Mouse (Mus musculus): Measurements from ENCODE around the gene Phactr2. TPM values are rescaled to one million over a fixed set of nuclear protein-coding genes. Genes with fewer than 3 reads are reported as not detected.
"Not testable (repeated sequence)": the region's sequence is repeated elsewhere in the genome, so short reads cannot be mapped to it uniquely, and the experiment has no call there.

Gene Phactr2
- polyA plus RNA-seq, 1 experiment from 2014 or later, result 24.0 TPM

DNA sequence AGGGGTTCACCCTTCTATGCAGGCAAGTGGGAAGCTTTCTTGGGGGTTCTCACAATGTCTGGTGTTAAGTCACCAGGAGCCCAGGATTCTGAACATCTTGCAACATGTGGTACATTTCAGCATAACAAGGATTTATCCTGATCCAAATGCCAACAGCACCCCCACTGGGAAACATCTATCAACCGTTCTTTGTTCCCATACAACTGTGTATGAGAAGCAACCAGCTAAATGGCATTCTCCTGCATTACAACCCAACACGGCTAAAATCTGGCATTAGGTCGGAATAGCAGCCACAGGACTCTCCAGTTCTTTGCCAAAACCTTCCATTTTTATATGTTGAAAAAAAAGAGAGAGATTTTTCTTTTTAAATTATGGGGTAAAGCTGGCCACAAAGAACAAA lies 264.7 kb downstream of the Phactr2 start:
- H3K9ac ChIP-seq (replicated peaks; ENCODE audit: low read length), result no peak overlapping the region
- no peaks in the 10 kb centered on the region for H3K36me3 ChIP-seq (replicated peaks; ENCODE audit: control insufficient read depth, insufficient read depth, low read depth, low read length)
- WGBS, result 78% methylated on average over 3 of the region's 3 CpGs
- no peak overlapping the region for H3K4me2 ChIP-seq (ENCODE audit: low read depth, low read length)
- no peaks in the 10 kb centered on the region for H3K4me1 ChIP-seq (ENCODE audit: control insufficient read depth, insufficient read depth, low read length)
- H3K27me3 ChIP-seq (ENCODE audit: control insufficient read depth, insufficient read depth, low read length), result no peaks in the 10 kb centered on the region
- DNase-seq (ENCODE audit: low spot score), result no peak
- no peak for ATAC-seq (replicated peaks; ENCODE audit: insufficient number of reproducible peaks, low FRiP score, low TSS enrichment, low read depth)
- H3K4me3 ChIP-seq (ENCODE audit: low read depth, low read length), result no peak overlapping the region
- no peaks in the 10 kb centered on the region for H3K9me3 ChIP-seq (replicated peaks; ENCODE audit: control insufficient read depth, low read length)
- no peak overlapping the region for H3K27ac ChIP-seq (replicated peaks; ENCODE audit: low read depth, low read length)

- H3K36me3 ChIP-seq (replicated peaks; ENCODE audit: control insufficient read depth, insufficient read depth, low read depth, low read length), result no peaks in the 10 kb centered on the region
- H3K4me1 ChIP-seq (ENCODE audit: control insufficient read depth, insufficient read depth, low read length), result no peaks in the 10 kb centered on the region
- ATAC-seq (replicated peaks; ENCODE audit: insufficient number of reproducible peaks, low FRiP score, low TSS enrichment, low read depth), result no peak
- no peak overlapping the region for H3K4me2 ChIP-seq (ENCODE audit: low read depth, low read length)
- no peak overlapping the region for H3K27ac ChIP-seq (replicated peaks; ENCODE audit: low read depth, low read length)
- H3K27me3 ChIP-seq (ENCODE audit: control insufficient read depth, insufficient read depth, low read length), result no peaks in the 10 kb centered on the region
- H3K9ac ChIP-seq (replicated peaks; ENCODE audit: low read length), result no peak overlapping the region
- DNase-seq (ENCODE audit: low spot score), result no peak
- WGBS, result 83% methylated on average over 4 of the region's 4 CpGs
- no peak overlapping the region for H3K4me3 ChIP-seq (ENCODE audit: low read depth, low read length)
- H3K9me3 ChIP-seq (replicated peaks; ENCODE audit: control insufficient read depth, low read length), result no peaks in the 10 kb centered on the region
Observed at GRCm38 (mm10) chr10:13209061-13209460, 265.2 kb downstream of the Phactr2 start.

GRCm38 (mm10) chr10:13201741-13202293 lies 272.4 kb downstream of the Phactr2 start:
- ATAC-seq (replicated peaks; ENCODE audit: insufficient number of reproducible peaks, low FRiP score, low TSS enrichment, low read depth) (no peak), DNase-seq (ENCODE audit: low spot score) (no peak)
- H3K36me3 ChIP-seq (replicated peaks; ENCODE audit: control insufficient read depth, insufficient read depth, low read depth, low read length), result no peaks in the 10 kb centered on the region
- no peak overlapping the region for H3K4me2 ChIP-seq (ENCODE audit: low read depth, low read length)
- no peak overlapping the region for H3K9ac ChIP-seq (replicated peaks; ENCODE audit: low read length)
- H3K9me3 ChIP-seq (replicated peaks; ENCODE audit: control insufficient read depth, low read length), result no peaks in the 10 kb centered on the region
- H3K4me3 ChIP-seq (ENCODE audit: low read depth, low read length), result no peak overlapping the region
- H3K27ac ChIP-seq (replicated peaks; ENCODE audit: low read depth, low read length), result no peak overlapping the region
- no peaks in the 10 kb centered on the region for H3K27me3 ChIP-seq (ENCODE audit: control insufficient read depth, insufficient read depth, low read length)
- WGBS, result 94% methylated on average over 6 of the region's 6 CpGs
- H3K4me1 ChIP-seq (ENCODE audit: control insufficient read depth, insufficient read depth, low read length), result no peaks in the 10 kb centered on the region

DNA sequence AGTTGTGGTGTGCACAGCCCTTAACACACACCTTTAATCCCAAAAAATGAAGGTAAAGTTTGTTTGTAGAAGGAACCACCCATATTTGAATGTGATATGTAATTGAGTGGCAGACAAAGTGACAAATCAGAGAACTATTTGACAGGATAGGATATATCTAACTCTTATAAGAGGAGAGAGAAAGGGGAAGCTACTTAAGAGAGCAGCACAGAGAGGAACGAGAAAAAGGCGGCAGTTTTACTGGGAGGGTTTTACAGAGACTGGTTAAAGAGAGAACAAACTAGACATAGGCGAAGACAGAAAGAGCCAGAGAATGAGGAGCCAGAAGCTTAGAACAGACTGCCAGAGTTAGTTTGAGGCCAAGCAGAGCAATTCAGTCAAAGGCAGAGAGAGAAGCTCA lies 273.4 kb downstream of the Phactr2 start:
- 90% methylated on average over 3 of the region's 3 CpGs for WGBS
- no peak for DNase-seq (ENCODE audit: low spot score)

GRCm38 (mm10) chr10:13199234-13199633 lies 275.0 kb downstream of the Phactr2 start:
- no peak overlapping the region for H3K4me3 ChIP-seq (ENCODE audit: low read depth, low read length)
- no peak for ATAC-seq (replicated peaks; ENCODE audit: insufficient number of reproducible peaks, low FRiP score, low TSS enrichment, low read depth)
- 96% methylated on average over 1 of the region's 1 CpGs for whole genome bisulfite sequencing

More for the DNA sequence above, 273.4 kb downstream of the Phactr2 start:
- no peak overlapping the region for H3K4me3 ChIP-seq (ENCODE audit: low read depth, low read length)
- no peaks in the 10 kb centered on the region for H3K36me3 ChIP-seq (replicated peaks; ENCODE audit: control insufficient read depth, insufficient read depth, low read depth, low read length)
- H3K4me1 ChIP-seq (ENCODE audit: control insufficient read depth, insufficient read depth, low read length), result no peaks in the 10 kb centered on the region
- H3K27me3 ChIP-seq (ENCODE audit: control insufficient read depth, insufficient read depth, low read length), result no peaks in the 10 kb centered on the region
- ATAC-seq (replicated peaks; ENCODE audit: insufficient number of reproducible peaks, low FRiP score, low TSS enrichment, low read depth), result no peak
- H3K9ac ChIP-seq (replicated peaks; ENCODE audit: low read length), result no peak overlapping the region
- H3K4me2 ChIP-seq (ENCODE audit: low read depth, low read length), result no peak overlapping the region
- no peak overlapping the region for H3K27ac ChIP-seq (replicated peaks; ENCODE audit: low read depth, low read length)
- no peaks in the 10 kb centered on the region for H3K9me3 ChIP-seq (replicated peaks; ENCODE audit: control insufficient read depth, low read length)

GRCm38 (mm10) chr10:13196872-13197507 lies 277.2 kb downstream of the Phactr2 start:
- Histone ChIP-seq H3K27ac (replicated peaks; ENCODE audit: low read depth, low read length) (no peak overlapping the region), H3K4me1 (ENCODE audit: control insufficient read depth, insufficient read depth, low read length) (no peaks in the 10 kb centered on the region), H3K4me2 (ENCODE audit: low read depth, low read length) (no peak overlapping the region), H3K36me3 (replicated peaks; ENCODE audit: control insufficient read depth, insufficient read depth, low read depth, low read length) (no peaks in the 10 kb centered on the region), H3K9me3 (replicated peaks; ENCODE audit: control insufficient read depth, low read length) (no peaks in the 10 kb centered on the region), H3K27me3 (ENCODE audit: control insufficient read depth, insufficient read depth, low read length) (no peaks in the 10 kb centered on the region), H3K4me3 (ENCODE audit: low read depth, low read length) (no peak overlapping the region), H3K9ac (replicated peaks; ENCODE audit: low read length) (no peak overlapping the region)
- ATAC-seq (replicated peaks; ENCODE audit: insufficient number of reproducible peaks, low FRiP score, low TSS enrichment, low read depth) (no peak), DNase-seq (ENCODE audit: low spot score) (no peak)
- 75% methylated on average over 8 of the region's 8 CpGs for WGBS

More at GRCm38 (mm10) chr10:13199234-13199633, 275.0 kb downstream of the Phactr2 start:
- no peak overlapping the region for H3K4me2 ChIP-seq (ENCODE audit: low read depth, low read length)
- no peak overlapping the region for H3K9ac ChIP-seq (replicated peaks; ENCODE audit: low read length)
- H3K4me1 ChIP-seq (ENCODE audit: control insufficient read depth, insufficient read depth, low read length), result no peaks in the 10 kb centered on the region
- H3K27me3 ChIP-seq (ENCODE audit: control insufficient read depth, insufficient read depth, low read length), result no peaks in the 10 kb centered on the region
- H3K36me3 ChIP-seq (replicated peaks; ENCODE audit: control insufficient read depth, insufficient read depth, low read depth, low read length), result no peaks in the 10 kb centered on the region
- DNase-seq (ENCODE audit: low spot score), result no peak
- H3K9me3 ChIP-seq (replicated peaks; ENCODE audit: control insufficient read depth, low read length), result no peaks in the 10 kb centered on the region
- H3K27ac ChIP-seq (replicated peaks; ENCODE audit: low read depth, low read length), result no peak overlapping the region

- not testable (repeated sequence) for H3K9me3 ChIP-seq (replicated peaks; ENCODE audit: control insufficient read depth, low read length); H3K36me3 ChIP-seq (replicated peaks; ENCODE audit: control insufficient read depth, insufficient read depth, low read depth, low read length); H3K9ac ChIP-seq (replicated peaks; ENCODE audit: low read length); H3K27ac ChIP-seq (replicated peaks; ENCODE audit: low read depth, low read length); H3K4me3 ChIP-seq (ENCODE audit: low read depth, low read length); H3K27me3 ChIP-seq (ENCODE audit: control insufficient read depth, insufficient read depth, low read length); H3K4me1 ChIP-seq (ENCODE audit: control insufficient read depth, insufficient read depth, low read length); DNase-seq (ENCODE audit: low spot score)
- peak; percentile 26; the same call in 1 of the 2 replicates for ATAC-seq (replicated peaks; ENCODE audit: insufficient number of reproducible peaks, low FRiP score, low TSS enrichment, low read depth)
- WGBS, result 81% methylated on average over 7 of the region's 7 CpGs
- peak overlapping the region; percentile 72; the same call in 1 of the 2 replicates for H3K4me2 ChIP-seq (ENCODE audit: low read depth, low read length)
Observed at GRCm38 (mm10) chr10:13193496-13193895, 280.7 kb downstream of the Phactr2 start.

DNA sequence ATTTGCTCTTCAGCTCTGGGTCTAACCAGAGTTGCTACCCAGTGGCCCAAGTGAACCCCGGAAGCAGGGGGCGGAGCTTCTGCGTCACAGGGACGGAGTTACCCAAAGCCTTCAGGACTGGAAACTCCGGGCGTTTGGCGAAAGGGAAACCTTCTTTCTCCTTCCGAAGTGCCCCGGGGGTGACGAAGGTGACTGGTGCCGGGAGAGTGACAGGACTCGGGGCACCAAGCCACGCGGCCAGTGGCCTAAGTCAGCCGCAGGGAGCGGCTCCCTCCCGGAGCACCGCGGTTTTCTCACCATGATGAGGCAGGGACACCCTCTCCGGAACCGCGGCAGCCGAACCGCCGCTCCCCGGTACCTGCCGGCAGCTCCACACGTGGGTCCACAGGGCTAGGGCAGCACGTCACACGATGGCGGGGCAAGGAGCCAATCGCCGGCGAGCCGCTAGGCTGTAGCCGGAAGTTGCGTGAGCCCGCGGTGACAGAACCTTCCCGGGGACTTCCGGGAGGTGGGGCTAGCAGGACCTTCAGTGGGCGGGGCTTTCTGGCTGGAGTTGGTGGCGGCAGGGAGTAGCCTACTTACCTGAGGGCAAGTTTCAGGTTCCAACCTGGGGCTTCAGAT lies 281.4 kb downstream of the Phactr2 start, which contains the start of gene Ltv1:
TSS of gene Ltv1 (minus strand) at position 438 of the 621 bp plus-strand sequence.
- Histone ChIP-seq H3K9me3 (replicated peaks; ENCODE audit: control insufficient read depth, low read length) (no peaks in the 10 kb centered on the region), H3K9ac (replicated peaks; ENCODE audit: low read length) (peak within 1 kb of the TSS; percentile 68), H3K27me3 (ENCODE audit: control insufficient read depth, insufficient read depth, low read length) (no peaks in the 10 kb centered on the region), H3K4me2 (ENCODE audit: low read depth, low read length) (peak within 1 kb of the TSS; percentile 72), H3K36me3 (replicated peaks; ENCODE audit: control insufficient read depth, insufficient read depth, low read depth, low read length) (no peaks in the 10 kb centered on the region), H3K4me3 (ENCODE audit: low read depth, low read length) (peak within 1 kb of the TSS; percentile 72), H3K4me1 (ENCODE audit: control insufficient read depth, insufficient read depth, low read length) (no peaks in the 10 kb centered on the region), H3K27ac (replicated peaks; ENCODE audit: low read depth, low read length) (no peak within 1 kb of the TSS)
- ATAC-seq (replicated peaks; ENCODE audit: insufficient number of reproducible peaks, low FRiP score, low TSS enrichment, low read depth), result peak; percentile 99
- under 1% methylated on average over 43 of the region's 43 CpGs for WGBS
- peak; percentile 96 for DNase-seq (ENCODE audit: low spot score)
